Mouse (Mus musculus) bone marrow macrophage, adult 2 months (primary cell): ENCODE measurements around the gene Il1rl2.

Experiments
- CTCF ChIP-seq: IDR thresholded peaks from 2 replicates; pipeline ENCODE4 v1.5.1; 2012; ENCODE audit warnings: low read depth, mild to moderate bottlenecking, low read length, moderate library complexity
- POLR2A ChIP-seq: IDR thresholded peaks from 2 replicates; pipeline ENCODE4 v1.6.1; 2012; ENCODE audit warnings: mild to moderate bottlenecking, low read depth, low read length, borderline replicate concordance

GRCm38 (mm10) chr1:40324955-40325702 lies 719 bp downstream of the Il1rl2 start:
- TF ChIP-seq CTCF (no peak), POLR2A (no peak)
